Mouse (Mus musculus) lung, embryonic 15.5 days (tissue): ENCODE measurements around the gene Dcpp1. TPM values are rescaled to one million over a fixed set of nuclear protein-coding genes. Genes with fewer than 3 reads are reported as not detected.

Experiments
- polyA plus RNA-seq: library from polyadenylated mRNA; unstranded; fragments of >200 nt; fragmentation: Nextera tagmentation; extraction: Ambion mirVana; gene quantifications from 2 replicates; pipeline ENCODE4 v1.2.1, GENCODE M21; 2015

Gene Dcpp1
- polyA plus RNA-seq, 1 experiment from 2014 or later = 0.71 TPM

Other genes with a start within 250 kb of the Dcpp1 start
- gene Mmp25, start 235.6 kb upstream of the Dcpp1 start, polyA plus RNA-seq = 0.41 and 0.53 TPM in 2 replicates
- 3.5 and 4.0 TPM in 2 replicates for gene Bicdl2, start 220.4 kb upstream of the Dcpp1 start, polyA plus RNA-seq
- gene Hcfc1r1, start 207.3 kb upstream of the Dcpp1 start, polyA plus RNA-seq = 59.5 and 64.5 TPM in 2 replicates
- gene Thoc6, start 207.0 kb upstream of the Dcpp1 start, polyA plus RNA-seq = 48.3 and 49.1 TPM in 2 replicates
- 26.8 and 28.5 TPM in 2 replicates for gene Tnfrsf12a, start 203.4 kb upstream of the Dcpp1 start, polyA plus RNA-seq
- 237 and 246 TPM in 2 replicates for gene Cldn6, start 201.6 kb upstream of the Dcpp1 start, polyA plus RNA-seq
- 4.4 and 4.8 TPM in 2 replicates for gene Cldn9, start 196.8 kb upstream of the Dcpp1 start, polyA plus RNA-seq
- gene 1520401A03Rik, start 158.1 kb upstream of the Dcpp1 start, polyA plus RNA-seq = 0.09 and 0.28 TPM in 2 replicates
- gene Pkmyt1, start 154.5 kb upstream of the Dcpp1 start, polyA plus RNA-seq = 61.7 and 68.6 TPM in 2 replicates
- gene Paqr4, start 140.0 kb upstream of the Dcpp1 start, polyA plus RNA-seq = 43.9 and 46.7 TPM in 2 replicates
- 0.38 and 1.1 TPM in 2 replicates for gene Kremen2, start 135.0 kb upstream of the Dcpp1 start, polyA plus RNA-seq
- gene Flywch1, start 109.3 kb upstream of the Dcpp1 start, polyA plus RNA-seq = 70.5 TPM in 2 replicates
- gene Flywch2, start 94.8 kb upstream of the Dcpp1 start, polyA plus RNA-seq = 28.4 and 29.1 TPM in 2 replicates
- 416 and 431 TPM in 2 replicates for gene Srrm2, start 90.3 kb upstream of the Dcpp1 start, polyA plus RNA-seq
- gene Elob, start 51.7 kb upstream of the Dcpp1 start, polyA plus RNA-seq = 927 and 1,006 TPM in 2 replicates
- 0.12 TPM in 1 of 2 replicates, not detected in the other for gene Prss33, start 44.8 kb upstream of the Dcpp1 start, polyA plus RNA-seq
- gene Prss32, start 37.0 kb upstream of the Dcpp1 start, polyA plus RNA-seq = not detected in 2 replicates
- gene Prss41, start 36.7 kb upstream of the Dcpp1 start, polyA plus RNA-seq = 1.1 and 1.3 TPM in 2 replicates
- gene Prss21, start 12.8 kb upstream of the Dcpp1 start, polyA plus RNA-seq = not detected in 2 replicates
- not detected in 2 replicates for gene Dcpp2, start within 50 bp of the Dcpp1 start, polyA plus RNA-seq
- 1.8 and 2.0 TPM in 2 replicates for gene Dcpp3, start 36.6 kb downstream of the Dcpp1 start, polyA plus RNA-seq
- gene Sbp, start 60.8 kb downstream of the Dcpp1 start, polyA plus RNA-seq = not detected in 2 replicates
- not detected in 2 replicates for gene Sbpl, start 74.4 kb downstream of the Dcpp1 start, polyA plus RNA-seq
- gene Prss30, start 99.7 kb downstream of the Dcpp1 start, polyA plus RNA-seq = 0.10 and 0.20 TPM in 2 replicates
- gene Prss22, start 117.2 kb downstream of the Dcpp1 start, polyA plus RNA-seq = 1.4 and 1.6 TPM in 2 replicates
- 0.39 TPM in 1 of 2 replicates, not detected in the other for gene Prss27, start 157.3 kb downstream of the Dcpp1 start, polyA plus RNA-seq
- 68.1 and 69.0 TPM in 2 replicates for gene Kctd5, start 192.6 kb downstream of the Dcpp1 start, polyA plus RNA-seq